Mouse (Mus musculus): ENCODE measurements around the gene Sptbn2. TPM values are rescaled to one million over a fixed set of nuclear protein-coding genes. Genes with fewer than 3 reads are reported as not detected.
A peak's percentile ranks its signal among the peaks of the same experiment; 100 is the strongest.

Gene Sptbn2
- polyA plus RNA-seq, 1 experiment from 2014 or later, result 3.7 TPM

- H3K27me3 ChIP-seq (replicated peaks; ENCODE audit: control insufficient read depth, insufficient read depth, low read length), result peaks cover 30% of the 10 kb centered on the region
- 69% methylated on average over 5 of the region's 5 CpGs for WGBS
Measured at GRCm38 (mm10) chr19:4699821-4700220, 11.1 kb upstream of the Sptbn2 start.

GRCm38 (mm10) chr19:4700656-4701055, 10.3 kb upstream of the Sptbn2 start:
- no peak overlapping the region for H3K4me2 ChIP-seq (ENCODE audit: low read depth, low read length)
- DNase-seq (ENCODE audit: low spot score) (no peak), ATAC-seq (ENCODE audit: low read depth) (no peak)
- no peak overlapping the region for H3K4me3 ChIP-seq (ENCODE audit: low read depth, low read length)
- H3K27ac ChIP-seq (replicated peaks; ENCODE audit: low read depth, low read length), result no peak overlapping the region
- peaks cover 30% of the 10 kb centered on the region for H3K27me3 ChIP-seq (replicated peaks; ENCODE audit: control insufficient read depth, insufficient read depth, low read length)
- no peak overlapping the region for H3K9ac ChIP-seq (ENCODE audit: low read depth, low read length)
- H3K4me1 ChIP-seq (ENCODE audit: control insufficient read depth, insufficient read depth, low read length), result 0 out of 2 replicates have a peak, but pooled peaks cover 3% of the 10 kb centered on the region
- 66% methylated on average over 8 of the region's 8 CpGs for WGBS
- no peaks in the 10 kb centered on the region for H3K9me3 ChIP-seq (ENCODE audit: control insufficient read depth, low read length)
- no peaks in the 10 kb centered on the region for H3K36me3 ChIP-seq (ENCODE audit: control insufficient read depth, insufficient read depth, low read length)

More at GRCm38 (mm10) chr19:4699821-4700220, 11.1 kb upstream of the Sptbn2 start:
- no peak for ATAC-seq (ENCODE audit: low read depth)
- Histone ChIP-seq H3K36me3 (ENCODE audit: control insufficient read depth, insufficient read depth, low read length) (no peaks in the 10 kb centered on the region), H3K4me1 (ENCODE audit: control insufficient read depth, insufficient read depth, low read length) (0 out of 2 replicates have a peak, but pooled peaks cover 3% of the 10 kb centered on the region), H3K4me2 (ENCODE audit: low read depth, low read length) (no peak overlapping the region), H3K27ac (replicated peaks; ENCODE audit: low read depth, low read length) (no peak overlapping the region), H3K9me3 (ENCODE audit: control insufficient read depth, low read length) (no peaks in the 10 kb centered on the region), H3K4me3 (ENCODE audit: low read depth, low read length) (no peak overlapping the region), H3K9ac (ENCODE audit: low read depth, low read length) (no peak overlapping the region)
- no peak for DNase-seq (ENCODE audit: low spot score)

GRCm38 (mm10) chr19:4701221-4701620, 9.7 kb upstream of the Sptbn2 start:
- H3K9me3 ChIP-seq (ENCODE audit: control insufficient read depth, low read length), result no peaks in the 10 kb centered on the region
- H3K4me3 ChIP-seq (ENCODE audit: low read depth, low read length), result no peak overlapping the region
- H3K9ac ChIP-seq (ENCODE audit: low read depth, low read length), result no peak overlapping the region
- ATAC-seq (ENCODE audit: low read depth) (no peak), DNase-seq (ENCODE audit: low spot score) (no peak)
- H3K4me1 ChIP-seq (ENCODE audit: control insufficient read depth, insufficient read depth, low read length), result 0 out of 2 replicates have a peak, but pooled peaks cover 3% of the 10 kb centered on the region
- 57% methylated on average over 7 of the region's 7 CpGs for WGBS
- no peaks in the 10 kb centered on the region for H3K36me3 ChIP-seq (ENCODE audit: control insufficient read depth, insufficient read depth, low read length)
- H3K27ac ChIP-seq (replicated peaks; ENCODE audit: low read depth, low read length), result no peak overlapping the region
- peaks cover 30% of the 10 kb centered on the region for H3K27me3 ChIP-seq (replicated peaks; ENCODE audit: control insufficient read depth, insufficient read depth, low read length)
- H3K4me2 ChIP-seq (ENCODE audit: low read depth, low read length), result no peak overlapping the region

GRCm38 (mm10) chr19:4708765-4709164, 2.2 kb upstream of the Sptbn2 start:
- H3K27me3 ChIP-seq (replicated peaks; ENCODE audit: control insufficient read depth, insufficient read depth, low read length), result peaks cover 39% of the 10 kb centered on the region
- H3K4me3 ChIP-seq (ENCODE audit: low read depth, low read length), result no peak overlapping the region
- no peaks in the 10 kb centered on the region for H3K36me3 ChIP-seq (ENCODE audit: control insufficient read depth, insufficient read depth, low read length)
- H3K9me3 ChIP-seq (ENCODE audit: control insufficient read depth, low read length), result no peaks in the 10 kb centered on the region
- no peak overlapping the region for H3K4me2 ChIP-seq (ENCODE audit: low read depth, low read length)
- H3K9ac ChIP-seq (ENCODE audit: low read depth, low read length), result no peak overlapping the region
- no peak overlapping the region for H3K27ac ChIP-seq (replicated peaks; ENCODE audit: low read depth, low read length)
- whole genome bisulfite sequencing, result 87% methylated on average over 10 of the region's 10 CpGs
- H3K4me1 ChIP-seq (ENCODE audit: control insufficient read depth, insufficient read depth, low read length), result peaks cover 4% of the 10 kb centered on the region
- ATAC-seq (ENCODE audit: low read depth) (no peak), DNase-seq (ENCODE audit: low spot score) (no peak)

- peaks cover 4% of the 10 kb centered on the region for H3K4me1 ChIP-seq (ENCODE audit: control insufficient read depth, insufficient read depth, low read length)
- ATAC-seq (ENCODE audit: low read depth), result peak; percentile 73
- H3K27me3 ChIP-seq (replicated peaks; ENCODE audit: control insufficient read depth, insufficient read depth, low read length), result peaks cover 51% of the 10 kb centered on the region
- H3K9ac ChIP-seq (ENCODE audit: low read depth, low read length), result peak overlapping the region; percentile 62
- peak overlapping the region; percentile 99 for H3K4me2 ChIP-seq (ENCODE audit: low read depth, low read length)
- no peaks in the 10 kb centered on the region for H3K9me3 ChIP-seq (ENCODE audit: control insufficient read depth, low read length)
- 1% methylated on average over 12 of the region's 65 CpGs for WGBS
- DNase-seq (ENCODE audit: low spot score), result peak; percentile 27
- no peaks in the 10 kb centered on the region for H3K36me3 ChIP-seq (ENCODE audit: control insufficient read depth, insufficient read depth, low read length)
- H3K27ac ChIP-seq (replicated peaks; ENCODE audit: low read depth, low read length), result no peak overlapping the region
- H3K4me3 ChIP-seq (ENCODE audit: low read depth, low read length), result peak overlapping the region; percentile 59
Measured at GRCm38 (mm10) chr19:4711601-4712155, 711 bp downstream of the Sptbn2 start.

- Histone ChIP-seq H3K9ac (ENCODE audit: low read depth, low read length) (peak overlapping the region; percentile 62), H3K4me1 (ENCODE audit: control insufficient read depth, insufficient read depth, low read length) (peaks cover 4% of the 10 kb centered on the region), H3K27me3 (replicated peaks; ENCODE audit: control insufficient read depth, insufficient read depth, low read length) (peaks cover 51% of the 10 kb centered on the region), H3K27ac (replicated peaks; ENCODE audit: low read depth, low read length) (no peak overlapping the region), H3K36me3 (ENCODE audit: control insufficient read depth, insufficient read depth, low read length) (no peaks in the 10 kb centered on the region), H3K9me3 (ENCODE audit: control insufficient read depth, low read length) (no peaks in the 10 kb centered on the region), H3K4me3 (ENCODE audit: low read depth, low read length) (peak overlapping the region; percentile 59), H3K4me2 (ENCODE audit: low read depth, low read length) (peak overlapping the region; percentile 99)
- peak; percentile 38 for ATAC-seq (ENCODE audit: low read depth)
- 0% methylated on average over 25 of the region's 60 CpGs for WGBS
- DNase-seq (ENCODE audit: low spot score), result peak; percentile 29
Measured at GRCm38 (mm10) chr19:4712156-4712780, 1.3 kb downstream of the Sptbn2 start.

- WGBS, result 29% methylated on average over 13 of the region's 13 CpGs
- H3K27me3 ChIP-seq (replicated peaks; ENCODE audit: control insufficient read depth, insufficient read depth, low read length), result peaks cover 51% of the 10 kb centered on the region
Measured at GRCm38 (mm10) chr19:4712781-4713526, 2.0 kb downstream of the Sptbn2 start.

GRCm38 (mm10) chr19:4713886-4714285, 2.9 kb downstream of the Sptbn2 start:
- no peaks in the 10 kb centered on the region for H3K36me3 ChIP-seq (ENCODE audit: control insufficient read depth, insufficient read depth, low read length)
- DNase-seq (ENCODE audit: low spot score) (no peak), ATAC-seq (ENCODE audit: low read depth) (no peak)
- whole genome bisulfite sequencing, result 38% methylated on average over 3 of the region's 3 CpGs
- H3K9ac ChIP-seq (ENCODE audit: low read depth, low read length), result no peak overlapping the region
- H3K27ac ChIP-seq (replicated peaks; ENCODE audit: low read depth, low read length), result no peak overlapping the region
- H3K4me3 ChIP-seq (ENCODE audit: low read depth, low read length), result no peak overlapping the region
- H3K27me3 ChIP-seq (replicated peaks; ENCODE audit: control insufficient read depth, insufficient read depth, low read length), result peaks cover 51% of the 10 kb centered on the region
- H3K4me1 ChIP-seq (ENCODE audit: control insufficient read depth, insufficient read depth, low read length), result peaks cover 4% of the 10 kb centered on the region
- H3K9me3 ChIP-seq (ENCODE audit: control insufficient read depth, low read length), result no peaks in the 10 kb centered on the region
- no peak overlapping the region for H3K4me2 ChIP-seq (ENCODE audit: low read depth, low read length)

More at GRCm38 (mm10) chr19:4712781-4713526, 2.0 kb downstream of the Sptbn2 start:
- ATAC-seq (ENCODE audit: low read depth) (no peak), DNase-seq (ENCODE audit: low spot score) (no peak)
- peak overlapping the region; percentile 99 for H3K4me2 ChIP-seq (ENCODE audit: low read depth, low read length)
- 0 out of 2 replicates have a peak overlapping the region, but pooled peaks have one; percentile 62 for H3K9ac ChIP-seq (ENCODE audit: low read depth, low read length)
- H3K36me3 ChIP-seq (ENCODE audit: control insufficient read depth, insufficient read depth, low read length), result no peaks in the 10 kb centered on the region
- H3K27ac ChIP-seq (replicated peaks; ENCODE audit: low read depth, low read length), result no peak overlapping the region
- peaks cover 4% of the 10 kb centered on the region for H3K4me1 ChIP-seq (ENCODE audit: control insufficient read depth, insufficient read depth, low read length)
- peak overlapping the region; percentile 59 for H3K4me3 ChIP-seq (ENCODE audit: low read depth, low read length)
- H3K9me3 ChIP-seq (ENCODE audit: control insufficient read depth, low read length), result no peaks in the 10 kb centered on the region
